Mouse (Mus musculus): ENCODE measurements around the gene Letmd1. TPM values are rescaled to one million over a fixed set of nuclear protein-coding genes. Genes with fewer than 3 reads are reported as not detected.

Letmd1 gene
- polyA plus RNA-seq, 1 experiment from 2014 or later = 59.3 TPM

- 86% methylated on average over 13 of the region's 13 CpGs for WGBS
- Histone ChIP-seq H3K4me2 (ENCODE audit: low read length) (no peak overlapping the region), H3K27me3 (replicated peaks; ENCODE audit: control insufficient read depth, insufficient read depth, low read length) (no peaks in the 10 kb centered on the region), H3K9me3 (ENCODE audit: control insufficient read depth, low read length) (no peaks in the 10 kb centered on the region), H3K9ac (ENCODE audit: low read depth, low read length) (no peak overlapping the region), H3K36me3 (ENCODE audit: control insufficient read depth, insufficient read depth, low read length) (peaks cover 57% of the 10 kb centered on the region), H3K4me1 (ENCODE audit: control insufficient read depth, insufficient read depth, low read depth, low read length) (no peaks in the 10 kb centered on the region), H3K4me3 (ENCODE audit: low read length) (no peak overlapping the region), H3K27ac (ENCODE audit: low read depth, low read length) (no peak overlapping the region)
- ATAC-seq = no peak
Measured at GRCm38 (mm10) chr15:100508454-100509167, 39.8 kb downstream of the Letmd1 start.

- H3K4me2 ChIP-seq (ENCODE audit: low read length) = no peak overlapping the region
- WGBS = 95% methylated on average over 11 of the region's 11 CpGs
- no peak overlapping the region for H3K9ac ChIP-seq (ENCODE audit: low read depth, low read length)
- no peak for ATAC-seq
- H3K9me3 ChIP-seq (ENCODE audit: control insufficient read depth, low read length) = no peaks in the 10 kb centered on the region
- H3K27me3 ChIP-seq (replicated peaks; ENCODE audit: control insufficient read depth, insufficient read depth, low read length) = no peaks in the 10 kb centered on the region
- peaks cover 53% of the 10 kb centered on the region for H3K36me3 ChIP-seq (ENCODE audit: control insufficient read depth, insufficient read depth, low read length)
- H3K4me3 ChIP-seq (ENCODE audit: low read length) = no peak overlapping the region
- H3K4me1 ChIP-seq (ENCODE audit: control insufficient read depth, insufficient read depth, low read depth, low read length) = no peaks in the 10 kb centered on the region
- no peak overlapping the region for H3K27ac ChIP-seq (ENCODE audit: low read depth, low read length)
Measured at GRCm38 (mm10) chr15:100510072-100510471, 41.2 kb downstream of the Letmd1 start.

- H3K4me1 ChIP-seq (ENCODE audit: control insufficient read depth, insufficient read depth, low read depth, low read length) = no peaks in the 10 kb centered on the region
- no peaks in the 10 kb centered on the region for H3K9me3 ChIP-seq (ENCODE audit: control insufficient read depth, low read length)
- H3K27me3 ChIP-seq (replicated peaks; ENCODE audit: control insufficient read depth, insufficient read depth, low read length) = no peaks in the 10 kb centered on the region
- WGBS = 90% methylated on average over 4 of the region's 4 CpGs
- H3K4me2 ChIP-seq (ENCODE audit: low read length) = no peak overlapping the region
- H3K9ac ChIP-seq (ENCODE audit: low read depth, low read length) = no peak overlapping the region
- no peak overlapping the region for H3K4me3 ChIP-seq (ENCODE audit: low read length)
- no peak for ATAC-seq
- H3K36me3 ChIP-seq (ENCODE audit: control insufficient read depth, insufficient read depth, low read length) = peaks cover 36% of the 10 kb centered on the region
- no peak overlapping the region for H3K27ac ChIP-seq (ENCODE audit: low read depth, low read length)
Measured at GRCm38 (mm10) chr15:100513387-100513786, 44.6 kb downstream of the Letmd1 start.

GRCm38 (mm10) chr15:100515121-100515520 is 46.3 kb downstream of the Letmd1 start:
- no peak for ATAC-seq
- H3K27me3 ChIP-seq (replicated peaks; ENCODE audit: control insufficient read depth, insufficient read depth, low read length) = no peaks in the 10 kb centered on the region

GRCm38 (mm10) chr15:100520306-100520705 is 51.5 kb downstream of the Letmd1 start:
- no peak overlapping the region for H3K27ac ChIP-seq (ENCODE audit: low read depth, low read length)
- H3K27me3 ChIP-seq (replicated peaks; ENCODE audit: control insufficient read depth, insufficient read depth, low read length) = no peaks in the 10 kb centered on the region
- no peaks in the 10 kb centered on the region for H3K4me1 ChIP-seq (ENCODE audit: control insufficient read depth, insufficient read depth, low read depth, low read length)
- 97% methylated on average over 14 of the region's 14 CpGs for WGBS
- no peak overlapping the region for H3K4me3 ChIP-seq (ENCODE audit: low read length)
- H3K36me3 ChIP-seq (ENCODE audit: control insufficient read depth, insufficient read depth, low read length) = peaks cover 14% of the 10 kb centered on the region
- no peak overlapping the region for H3K9ac ChIP-seq (ENCODE audit: low read depth, low read length)
- ATAC-seq = no peak
- no peaks in the 10 kb centered on the region for H3K9me3 ChIP-seq (ENCODE audit: control insufficient read depth, low read length)
- H3K4me2 ChIP-seq (ENCODE audit: low read length) = no peak overlapping the region

More at GRCm38 (mm10) chr15:100515121-100515520, 46.3 kb downstream of the Letmd1 start:
- Histone ChIP-seq H3K27ac (ENCODE audit: low read depth, low read length) (no peak overlapping the region), H3K4me3 (ENCODE audit: low read length) (no peak overlapping the region), H3K36me3 (ENCODE audit: control insufficient read depth, insufficient read depth, low read length) (peaks cover 35% of the 10 kb centered on the region), H3K9me3 (ENCODE audit: control insufficient read depth, low read length) (no peaks in the 10 kb centered on the region), H3K4me2 (ENCODE audit: low read length) (no peak overlapping the region), H3K4me1 (ENCODE audit: control insufficient read depth, insufficient read depth, low read depth, low read length) (no peaks in the 10 kb centered on the region), H3K9ac (ENCODE audit: low read depth, low read length) (no peak overlapping the region)
- 98% methylated on average over 2 of the region's 2 CpGs for WGBS

- Histone ChIP-seq H3K4me2 (ENCODE audit: low read length) (no peak overlapping the region), H3K36me3 (ENCODE audit: control insufficient read depth, insufficient read depth, low read length) (peaks cover 5% of the 10 kb centered on the region), H3K27ac (ENCODE audit: low read depth, low read length) (no peak overlapping the region), H3K27me3 (replicated peaks; ENCODE audit: control insufficient read depth, insufficient read depth, low read length) (no peaks in the 10 kb centered on the region), H3K4me3 (ENCODE audit: low read length) (no peak overlapping the region), H3K4me1 (ENCODE audit: control insufficient read depth, insufficient read depth, low read depth, low read length) (no peaks in the 10 kb centered on the region), H3K9ac (ENCODE audit: low read depth, low read length) (no peak overlapping the region), H3K9me3 (ENCODE audit: control insufficient read depth, low read length) (no peaks in the 10 kb centered on the region)
- WGBS = 96% methylated on average over 14 of the region's 14 CpGs
- ATAC-seq = no peak
Measured at GRCm38 (mm10) chr15:100525405-100525804, 56.6 kb downstream of the Letmd1 start.

GRCm38 (mm10) chr15:100527900-100528299 is 59.1 kb downstream of the Letmd1 start:
- no peak for ATAC-seq
- no peak overlapping the region for H3K4me3 ChIP-seq (ENCODE audit: low read length)
- WGBS = 88% methylated on average over 5 of the region's 5 CpGs

More at GRCm38 (mm10) chr15:100527900-100528299, 59.1 kb downstream of the Letmd1 start:
- H3K9me3 ChIP-seq (ENCODE audit: control insufficient read depth, low read length) = no peaks in the 10 kb centered on the region
- no peak overlapping the region for H3K27ac ChIP-seq (ENCODE audit: low read depth, low read length)
- no peaks in the 10 kb centered on the region for H3K27me3 ChIP-seq (replicated peaks; ENCODE audit: control insufficient read depth, insufficient read depth, low read length)
- no peak overlapping the region for H3K4me2 ChIP-seq (ENCODE audit: low read length)
- no peaks in the 10 kb centered on the region for H3K4me1 ChIP-seq (ENCODE audit: control insufficient read depth, insufficient read depth, low read depth, low read length)
- no peak overlapping the region for H3K9ac ChIP-seq (ENCODE audit: low read depth, low read length)
- peaks cover 3% of the 10 kb centered on the region; the same call in 1 of the 2 replicates for H3K36me3 ChIP-seq (ENCODE audit: control insufficient read depth, insufficient read depth, low read length)

Other genes with a start within 250 kb of the Letmd1 start
- gene Atf1, start 241.2 kb upstream of the Letmd1 start, polyA plus RNA-seq (2015; fragmentation: Nextera tagmentation; extraction: Ambion mirVana) = 11.8 and 13.1 TPM in 2 replicates
- gene Tmprss12, start 188.2 kb upstream of the Letmd1 start, polyA plus RNA-seq (2015; fragmentation: Nextera tagmentation; extraction: Ambion mirVana) = not detected in 2 replicates
- 3.5 TPM in 2 replicates for gene Mettl7a1, start 164.9 kb upstream of the Letmd1 start, polyA plus RNA-seq (2015; fragmentation: Nextera tagmentation; extraction: Ambion mirVana)
- gene Mettl7a3, start 134.1 kb upstream of the Letmd1 start, polyA plus RNA-seq (2015; fragmentation: Nextera tagmentation; extraction: Ambion mirVana) = 0.09 TPM in 1 of 2 replicates, not detected in the other
- gene Methig1, start 115.9 kb upstream of the Letmd1 start, polyA plus RNA-seq (2015; fragmentation: Nextera tagmentation; extraction: Ambion mirVana) = not detected in 2 replicates
- gene Mettl7a2, start 115.8 kb upstream of the Letmd1 start, polyA plus RNA-seq (2015; fragmentation: Nextera tagmentation; extraction: Ambion mirVana) = not detected in 2 replicates
- not detected in 2 replicates for gene Higd1c, start 104.5 kb upstream of the Letmd1 start, polyA plus RNA-seq (2015; fragmentation: Nextera tagmentation; extraction: Ambion mirVana)
- 0.11 and 0.16 TPM in 2 replicates for gene Gm5475, start 46.9 kb upstream of the Letmd1 start, polyA plus RNA-seq (2015; fragmentation: Nextera tagmentation; extraction: Ambion mirVana)
- 24.9 and 30.8 TPM in 2 replicates for gene Slc11a2, start 44.0 kb upstream of the Letmd1 start, polyA plus RNA-seq (2015; fragmentation: Nextera tagmentation; extraction: Ambion mirVana)
- gene Csrnp2, start 26.5 kb downstream of the Letmd1 start, polyA plus RNA-seq (2015; fragmentation: Nextera tagmentation; extraction: Ambion mirVana) = 36.3 and 43.4 TPM in 2 replicates
- gene Tfcp2, start 83.0 kb downstream of the Letmd1 start, polyA plus RNA-seq (2015; fragmentation: Nextera tagmentation; extraction: Ambion mirVana) = 32.4 and 37.4 TPM in 2 replicates
- gene Pou6f1, start 131.0 kb downstream of the Letmd1 start, polyA plus RNA-seq (2015; fragmentation: Nextera tagmentation; extraction: Ambion mirVana) = 26.4 and 31.2 TPM in 2 replicates
- 123 and 134 TPM in 2 replicates for gene Dazap2, start 146.3 kb downstream of the Letmd1 start, polyA plus RNA-seq (2015; fragmentation: Nextera tagmentation; extraction: Ambion mirVana)
- 3.6 and 4.1 TPM in 2 replicates for gene Smagp, start 167.9 kb downstream of the Letmd1 start, polyA plus RNA-seq (2015; fragmentation: Nextera tagmentation; extraction: Ambion mirVana)
- gene Bin2, start 200.5 kb downstream of the Letmd1 start, polyA plus RNA-seq (2015; fragmentation: Nextera tagmentation; extraction: Ambion mirVana) = 1.6 and 1.9 TPM in 2 replicates
- gene Cela1, start 218.9 kb downstream of the Letmd1 start, polyA plus RNA-seq (2015; fragmentation: Nextera tagmentation; extraction: Ambion mirVana) = 1.4 and 2.0 TPM in 2 replicates

Data from hindbrain, embryonic 16.5 days (tissue).